Mouse (Mus musculus): ENCODE data around the gene Sbk1.
"Not testable (repeated sequence)": the region's sequence is repeated elsewhere in the genome, so short reads cannot be mapped to it uniquely, and the experiment has no call there.

Gene Sbk1

GRCm38 (mm10) chr7:126287493-126288103 lies 15.2 kb downstream of the Sbk1 start:
- peak; percentile 40 for DNase-seq (ENCODE audit: low read depth, low spot score)

- DNase-seq (ENCODE audit: low read depth, low spot score): no peak
Observed at GRCm38 (mm10) chr7:126288104-126288497, 15.7 kb downstream of the Sbk1 start.

GRCm38 (mm10) chr7:126288571-126289091 lies 16.2 kb downstream of the Sbk1 start:
- DNase-seq (ENCODE audit: low read depth, low spot score): no peak

- DNase-seq (ENCODE audit: low read depth, low spot score): no peak
Observed at GRCm38 (mm10) chr7:126289371-126289770, 17.0 kb downstream of the Sbk1 start.

- no peak for DNase-seq (ENCODE audit: low read depth, low spot score)
Observed at GRCm38 (mm10) chr7:126289956-126290355, 17.5 kb downstream of the Sbk1 start.

- no peak for DNase-seq (ENCODE audit: low read depth, low spot score)
Observed at GRCm38 (mm10) chr7:126291681-126292545, 19.5 kb downstream of the Sbk1 start.

- no peak for DNase-seq (ENCODE audit: low read depth, low spot score)
Observed at GRCm38 (mm10) chr7:126293091-126293490, 20.7 kb downstream of the Sbk1 start.

- peak; percentile 85 for DNase-seq (ENCODE audit: low read depth, low spot score)
Observed at GRCm38 (mm10) chr7:126297579-126298460, 25.4 kb downstream of the Sbk1 start.

GRCm38 (mm10) chr7:126298856-126299255 lies 26.4 kb downstream of the Sbk1 start:
- no peak for DNase-seq (ENCODE audit: low read depth, low spot score)

- not testable (repeated sequence) for DNase-seq (ENCODE audit: low read depth, low spot score)
Observed at GRCm38 (mm10) chr7:126301831-126302230, 29.4 kb downstream of the Sbk1 start.

- no peak for DNase-seq (ENCODE audit: low read depth, low spot score)
Observed at GRCm38 (mm10) chr7:126311822-126312221, 39.4 kb downstream of the Sbk1 start.

- DNase-seq (ENCODE audit: low read depth, low spot score): no peak
Observed at GRCm38 (mm10) chr7:126313309-126313708, 40.9 kb downstream of the Sbk1 start.

- no peak for DNase-seq (ENCODE audit: low read depth, low spot score)
Observed at GRCm38 (mm10) chr7:126314273-126314672, 41.9 kb downstream of the Sbk1 start.

GRCm38 (mm10) chr7:126323729-126324128 lies 51.3 kb downstream of the Sbk1 start:
- peak; percentile 92 for DNase-seq (ENCODE audit: low read depth, low spot score)

GRCm38 (mm10) chr7:126324791-126325190 lies 52.4 kb downstream of the Sbk1 start:
- DNase-seq (ENCODE audit: low read depth, low spot score): no peak

- DNase-seq (ENCODE audit: low read depth, low spot score): not testable (repeated sequence)
Observed at GRCm38 (mm10) chr7:126325576-126326273, 53.3 kb downstream of the Sbk1 start.

GRCm38 (mm10) chr7:126328848-126329247 lies 56.4 kb downstream of the Sbk1 start:
- DNase-seq (ENCODE audit: low read depth, low spot score): not testable (repeated sequence)

- peak; percentile 49 for DNase-seq (ENCODE audit: low read depth, low spot score)
Observed at GRCm38 (mm10) chr7:126329907-126330645, 57.7 kb downstream of the Sbk1 start.

GRCm38 (mm10) chr7:126330693-126331092 lies 58.3 kb downstream of the Sbk1 start:
- no peak for DNase-seq (ENCODE audit: low read depth, low spot score)

GRCm38 (mm10) chr7:126332691-126333090 lies 60.3 kb downstream of the Sbk1 start:
- DNase-seq (ENCODE audit: low read depth, low spot score): no peak

All from CD4-positive, CD25-positive, alpha-beta regulatory T cell, adult 2 months (primary cell).